Mouse (Mus musculus) cortical plate, adult 2 months (tissue): ENCODE measurements at regions not wholly inside any gene's neighbourhood (a gene's known extent, or its start where the extent isn't known, plus 50 kb on each side); places are given as distances from the start of the nearest gene placed in this dataset.

Source experiments
- CTCF ChIP-seq: fragments of 200-500 bp; IDR thresholded peaks from 2 replicates; pipeline ENCODE4 v1.5.1; 2011; ENCODE audit warnings: mild to moderate bottlenecking, control low read depth, low read length; ENCODE audit not compliant: insufficient read depth; ENCODE audit errors: extremely low read depth
- POLR2A ChIP-seq: fragments of 200-500 bp; IDR thresholded peaks from 2 replicates; pipeline ENCODE4 v1.6.1; 2011; ENCODE audit warnings: mild to moderate bottlenecking, low read length, control low read depth; ENCODE audit not compliant: insufficient read depth; ENCODE audit errors: extremely low read depth

DNA sequence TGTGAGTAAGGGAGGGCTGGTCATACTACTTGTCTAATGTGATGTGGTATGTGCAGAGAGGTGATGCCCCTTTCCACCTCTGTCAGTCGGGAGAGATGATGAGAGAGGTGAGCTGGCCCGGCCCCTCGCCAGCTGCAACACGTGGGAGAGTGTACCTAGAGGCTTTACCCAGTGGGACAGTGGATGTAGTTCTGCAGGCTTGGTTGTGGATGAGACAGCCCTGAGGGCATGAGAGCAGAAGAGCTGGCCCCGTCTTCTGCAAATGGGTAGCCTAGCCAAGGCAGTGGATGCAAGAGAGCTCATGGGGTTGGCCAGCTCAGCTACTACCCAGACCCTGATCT, 88.1 kb upstream of the Gnai1 start:
- TF ChIP-seq POLR2A (no peak), CTCF (no peak)
